Mouse (Mus musculus): ENCODE measurements around the gene Srgap1. TPM values are rescaled to one million over a fixed set of nuclear protein-coding genes. Genes with fewer than 3 reads are reported as not detected.
A peak's percentile ranks its signal among the peaks of the same experiment; 100 is the strongest.

Gene Srgap1
- total RNA-seq (2014; rRNA removed) = 19.4 and 20.2 TPM in 2 replicates
- 13.5 and 27.8 TPM in 2 replicates for polyA plus RNA-seq (2015; fragmentation: Nextera tagmentation; extraction: Ambion mirVana)

- Histone ChIP-seq H3K9ac (peak within 1 kb of the TSS; percentile 84), H3K4me3 (ENCODE audit: low read depth, low read length) (peak within 1 kb of the TSS; percentile 93), H3K36me3 (ENCODE audit: insufficient read depth) (no peaks in the 10 kb centered on the region), H3K4me1 (ENCODE audit: insufficient read depth) (no peaks in the 10 kb centered on the region), H3K27ac (ENCODE audit: low read depth, low read length) (peak within 1 kb of the TSS; percentile 92), H3K27me3 (ENCODE audit: insufficient read depth, low read length) (no peaks in the 10 kb centered on the region), H3K4me2 (ENCODE audit: low read depth) (peak within 1 kb of the TSS; percentile 61), H3K9me3 (ENCODE audit: low read length) (no peaks in the 10 kb centered on the region)
- TF ChIP-seq CTCF (IDR thresholded peaks at IDR 0.05; ENCODE audit: low read depth) = no peak
- ATAC-seq (peak; percentile 85), DNase-seq (peak; percentile 75)
- WGBS = under 1% methylated on average over 58 of the region's 79 CpGs
Observed at GRCm38 (mm10) chr10:122046904-122047726, at the start of gene Srgap1. Gene Srgap1 (minus strand): TSS chr10:122047315.

- TF ChIP-seq CTCF (IDR thresholded peaks at IDR 0.05; ENCODE audit: low read depth) = no peak
- ATAC-seq = peak; percentile 74
Observed at GRCm38 (mm10) chr10:122096462-122096979, 49.4 kb upstream of the Srgap1 start.

GRCm38 (mm10) chr10:122090472-122090871 lies 43.4 kb upstream of the Srgap1 start:
- Histone ChIP-seq H3K36me3 (ENCODE audit: insufficient read depth) (peaks cover 15% of the 10 kb centered on the region), H3K9me3 (ENCODE audit: low read length) (peaks cover 10% of the 10 kb centered on the region), H3K9ac (no peak overlapping the region), H3K4me2 (ENCODE audit: low read depth) (no peak overlapping the region), H3K27ac (ENCODE audit: low read depth, low read length) (no peak overlapping the region), H3K4me1 (ENCODE audit: insufficient read depth) (peaks cover 6% of the 10 kb centered on the region; the same call in 1 of the 2 replicates), H3K27me3 (ENCODE audit: insufficient read depth, low read length) (no peaks in the 10 kb centered on the region), H3K4me3 (ENCODE audit: low read depth, low read length) (no peak overlapping the region)
- no peak for DNase-seq
- 100% methylated on average over 1 of the region's 1 CpGs for WGBS
- ATAC-seq = no peak
- peak; percentile 10; the same call in 1 of the 2 replicates for TF ChIP-seq CTCF (IDR thresholded peaks at IDR 0.05; ENCODE audit: low read depth)

More at GRCm38 (mm10) chr10:122096462-122096979, 49.4 kb upstream of the Srgap1 start:
- Histone ChIP-seq H3K4me3 (ENCODE audit: low read depth, low read length) (peak overlapping the region; percentile 69), H3K4me2 (ENCODE audit: low read depth) (peak overlapping the region; percentile 85), H3K36me3 (ENCODE audit: insufficient read depth) (no peaks in the 10 kb centered on the region), H3K27me3 (ENCODE audit: insufficient read depth, low read length) (no peaks in the 10 kb centered on the region), H3K9me3 (ENCODE audit: low read length) (no peaks in the 10 kb centered on the region), H3K27ac (ENCODE audit: low read depth, low read length) (peak overlapping the region; percentile 90), H3K9ac (peak overlapping the region; percentile 78), H3K4me1 (ENCODE audit: insufficient read depth) (peaks cover 11% of the 10 kb centered on the region; the same call in 1 of the 2 replicates)
- under 1% methylated on average over 45 of the region's 48 CpGs for WGBS
- DNase-seq = peak; percentile 74

- ATAC-seq (no peak), DNase-seq (no peak)
- Histone ChIP-seq H3K36me3 (ENCODE audit: insufficient read depth) (no peaks in the 10 kb centered on the region), H3K27me3 (ENCODE audit: insufficient read depth, low read length) (no peaks in the 10 kb centered on the region), H3K4me2 (ENCODE audit: low read depth) (no peak overlapping the region), H3K4me1 (ENCODE audit: insufficient read depth) (no peaks in the 10 kb centered on the region), H3K9me3 (ENCODE audit: low read length) (no peaks in the 10 kb centered on the region), H3K9ac (no peak overlapping the region), H3K27ac (ENCODE audit: low read depth, low read length) (no peak overlapping the region), H3K4me3 (ENCODE audit: low read depth, low read length) (no peak overlapping the region)
- 94% methylated on average over 1 of the region's 1 CpGs for WGBS
- no peak for TF ChIP-seq CTCF (IDR thresholded peaks at IDR 0.05; ENCODE audit: low read depth)
Observed at GRCm38 (mm10) chr10:122081352-122081751, 34.2 kb upstream of the Srgap1 start.

GRCm38 (mm10) chr10:122069153-122069552 lies 22.0 kb upstream of the Srgap1 start:
- H3K36me3 ChIP-seq (ENCODE audit: insufficient read depth) = no peaks in the 10 kb centered on the region
- peak; percentile 40; the same call in 1 of the 2 replicates for TF ChIP-seq CTCF (IDR thresholded peaks at IDR 0.05; ENCODE audit: low read depth)
- no peak overlapping the region for H3K4me3 ChIP-seq (ENCODE audit: low read depth, low read length)
- ATAC-seq (no peak), DNase-seq (peak; percentile 20)
- H3K9me3 ChIP-seq (ENCODE audit: low read length) = no peaks in the 10 kb centered on the region
- H3K4me1 ChIP-seq (ENCODE audit: insufficient read depth) = no peaks in the 10 kb centered on the region
- H3K4me2 ChIP-seq (ENCODE audit: low read depth) = no peak overlapping the region
- no peak overlapping the region for H3K9ac ChIP-seq
- no peaks in the 10 kb centered on the region for H3K27me3 ChIP-seq (ENCODE audit: insufficient read depth, low read length)
- H3K27ac ChIP-seq (ENCODE audit: low read depth, low read length) = no peak overlapping the region

GRCm38 (mm10) chr10:122055826-122056225 lies 8.7 kb upstream of the Srgap1 start:
- no peak for ATAC-seq

GRCm38 (mm10) chr10:122054535-122054934 lies 7.4 kb upstream of the Srgap1 start:
- H3K4me1 ChIP-seq (ENCODE audit: insufficient read depth) = no peaks in the 10 kb centered on the region
- H3K36me3 ChIP-seq (ENCODE audit: insufficient read depth) = no peaks in the 10 kb centered on the region
- no peaks in the 10 kb centered on the region for H3K9me3 ChIP-seq (ENCODE audit: low read length)
- H3K4me3 ChIP-seq (ENCODE audit: low read depth, low read length) = no peak overlapping the region
- H3K27me3 ChIP-seq (ENCODE audit: insufficient read depth, low read length) = no peaks in the 10 kb centered on the region
- DNase-seq = peak; percentile 63
- ATAC-seq = peak; percentile 83
- 11% methylated on average over 8 of the region's 8 CpGs for WGBS
- no peak overlapping the region for H3K27ac ChIP-seq (ENCODE audit: low read depth, low read length)
- TF ChIP-seq CTCF (IDR thresholded peaks at IDR 0.05; ENCODE audit: low read depth) = peak; percentile 78
- H3K4me2 ChIP-seq (ENCODE audit: low read depth) = no peak overlapping the region
- no peak overlapping the region for H3K9ac ChIP-seq

More at GRCm38 (mm10) chr10:122055826-122056225, 8.7 kb upstream of the Srgap1 start:
- 87% methylated on average over 6 of the region's 6 CpGs for WGBS
- TF ChIP-seq CTCF (IDR thresholded peaks at IDR 0.05; ENCODE audit: low read depth) = no peak
- no peak for DNase-seq
- no peak overlapping the region for H3K4me3 ChIP-seq (ENCODE audit: low read depth, low read length)
- no peaks in the 10 kb centered on the region for H3K36me3 ChIP-seq (ENCODE audit: insufficient read depth)
- H3K27me3 ChIP-seq (ENCODE audit: insufficient read depth, low read length) = no peaks in the 10 kb centered on the region
- H3K9ac ChIP-seq = no peak overlapping the region
- no peak overlapping the region for H3K27ac ChIP-seq (ENCODE audit: low read depth, low read length)
- no peaks in the 10 kb centered on the region for H3K4me1 ChIP-seq (ENCODE audit: insufficient read depth)
- H3K9me3 ChIP-seq (ENCODE audit: low read length) = no peaks in the 10 kb centered on the region
- H3K4me2 ChIP-seq (ENCODE audit: low read depth) = no peak overlapping the region

All from forebrain, postnatal 0 days (tissue).